Mouse (Mus musculus) embryonic facial prominence, embryonic 14.5 days (tissue): ENCODE measurements around the gene Gm973. TPM values are rescaled to one million over a fixed set of nuclear protein-coding genes. Genes with fewer than 3 reads are reported as not detected.
A peak's percentile ranks its signal among the peaks of the same experiment; 100 is the strongest.
"Not testable (repeated sequence)": the region's sequence is repeated elsewhere in the genome, so short reads cannot be mapped to it uniquely, and the experiment has no call there.

Source experiments
- ATAC-seq: fragments of 200-750 bp; cut with Nextera tagmentation; 2 replicates; pipeline ENCODE4 v1.8.0; 2017; ENCODE audit warnings: low read depth, moderate number of reproducible peaks, moderate TSS enrichment
- DNase-seq: peaks from one replicate; pipeline ENCODE4 v3.0.0-alpha.2; 2015; ENCODE audit warnings: low spot score
- H3K27ac ChIP-seq: fragments of 300-500 bp; sonication (generic); replicated peaks from 2 replicates; pipeline ENCODE4 v1.5.1; 2014; ENCODE audit warnings: low read depth, mild to moderate bottlenecking, low read length, moderate library complexity
- H3K27me3 ChIP-seq: fragments of 300-500 bp; sonication (generic); replicated peaks from 2 replicates; pipeline ENCODE4 v1.6.1; 2014; ENCODE audit warnings: low read length; ENCODE audit not compliant: control insufficient read depth, insufficient read depth
- H3K36me3 ChIP-seq: fragments of 300-500 bp; sonication (generic); 2 replicates; pipeline ENCODE4 v1.6.1; 2014; ENCODE audit warnings: low read length, mixed read lengths; ENCODE audit not compliant: control insufficient read depth, insufficient read depth
- H3K4me1 ChIP-seq: fragments of 300-500 bp; sonication (generic); 2 replicates; pipeline ENCODE4 v1.6.1; 2014; ENCODE audit warnings: antibody characterized with exemption, low read length; ENCODE audit not compliant: control insufficient read depth, insufficient read depth
- H3K4me2 ChIP-seq: fragments of 300-500 bp; sonication (generic); 2 replicates; pipeline ENCODE4 v1.6.1; 2014; ENCODE audit warnings: low read depth, mild to moderate bottlenecking, low read length, moderate library complexity, mixed read lengths
- H3K4me3 ChIP-seq: fragments of 300-500 bp; sonication (generic); 2 replicates; pipeline ENCODE4 v1.5.1; 2014; ENCODE audit warnings: low read depth, mild to moderate bottlenecking, low read length
- H3K9ac ChIP-seq: fragments of 300-500 bp; sonication (generic); 2 replicates; pipeline ENCODE4 v1.6.1; 2014; ENCODE audit warnings: low read depth, mild to moderate bottlenecking, low read length, moderate library complexity, mixed read lengths
- H3K9me3 ChIP-seq: fragments of 300-500 bp; sonication (generic); 2 replicates; pipeline ENCODE4 v1.6.1; 2016; ENCODE audit warnings: low read length; ENCODE audit not compliant: control insufficient read depth
- WGBS: fragments of 180-500 bp; shearing (Covaris S2); extraction: QIAGEN DNeasy Blood & Tissue Kit; methylation state at CpG from one replicate; pipeline ENCODE4 v1.1.7; 2014; 5-methylcytosine and 5-hydroxymethylcytosine counted together
- polyA plus RNA-seq: library from polyadenylated mRNA; unstranded; fragments of >200 nt; fragmentation: Nextera tagmentation; extraction: Ambion mirVana; gene quantifications from 2 replicates; pipeline ENCODE4 v1.2.1, GENCODE M21; 2014

Gene Gm973
- polyA plus RNA-seq, 1 experiment from 2014 or later = 5.9 TPM

DNA sequence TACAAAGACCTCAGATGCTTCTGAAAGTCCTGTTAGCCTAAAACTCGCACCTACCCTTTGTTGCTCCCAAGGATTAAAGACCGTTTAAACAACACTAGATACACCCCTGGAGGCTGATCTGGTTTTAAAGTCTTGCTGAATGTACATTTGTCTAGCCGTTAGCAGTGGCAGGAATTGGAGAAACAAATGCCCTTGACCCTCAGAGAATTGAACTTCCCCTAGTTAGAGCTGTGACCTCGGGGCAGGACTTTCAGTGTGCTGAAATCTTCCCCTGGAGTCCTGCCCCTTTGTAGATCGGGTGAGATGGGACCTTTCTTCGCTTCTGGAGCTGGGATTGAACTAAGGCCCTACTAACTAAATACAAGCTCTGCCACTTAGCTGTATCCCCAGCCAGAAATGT lies 113.1 kb downstream of the Gm973 start:
- ATAC-seq (no peak), DNase-seq (no peak)
- H3K9ac ChIP-seq = no peak overlapping the region
- 33% methylated on average over 6 of the region's 6 CpGs for WGBS
- H3K4me1 ChIP-seq = peaks cover 4% of the 10 kb centered on the region; the same call in 1 of the 2 replicates
- H3K27me3 ChIP-seq = no peaks in the 10 kb centered on the region; the same call in 1 of the 2 replicates
- no peak overlapping the region for H3K4me2 ChIP-seq
- no peak overlapping the region for H3K27ac ChIP-seq
- H3K9me3 ChIP-seq = no peaks in the 10 kb centered on the region
- H3K4me3 ChIP-seq = no peak overlapping the region
- H3K36me3 ChIP-seq = no peaks in the 10 kb centered on the region

DNA sequence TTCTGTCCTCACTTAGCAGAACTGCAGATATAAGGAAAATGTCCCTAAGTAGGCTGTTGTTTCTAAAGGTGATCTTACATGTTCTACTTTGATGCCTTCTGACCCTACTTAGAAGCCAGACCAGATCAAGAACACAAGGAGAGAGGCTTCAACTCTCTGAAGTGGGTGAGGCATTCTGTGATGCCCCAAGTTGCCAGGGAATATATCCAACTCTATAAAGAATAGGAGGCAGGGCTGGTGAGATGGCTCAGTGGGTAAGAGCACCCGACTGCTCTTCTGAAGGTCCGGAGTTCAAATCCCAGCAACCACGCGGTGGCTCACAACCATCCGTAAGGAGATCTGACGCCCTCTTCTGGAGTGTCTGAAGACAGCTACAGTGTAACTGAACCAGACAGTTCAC lies 114.3 kb downstream of the Gm973 start:
- H3K4me3 ChIP-seq, DNase-seq, H3K27me3 ChIP-seq, H3K36me3 ChIP-seq, H3K4me1 ChIP-seq, H3K9me3 ChIP-seq, ATAC-seq, H3K9ac ChIP-seq, H3K27ac ChIP-seq, H3K4me2 ChIP-seq: not testable (repeated sequence)
- WGBS = 93% methylated on average over 6 of the region's 6 CpGs

DNA sequence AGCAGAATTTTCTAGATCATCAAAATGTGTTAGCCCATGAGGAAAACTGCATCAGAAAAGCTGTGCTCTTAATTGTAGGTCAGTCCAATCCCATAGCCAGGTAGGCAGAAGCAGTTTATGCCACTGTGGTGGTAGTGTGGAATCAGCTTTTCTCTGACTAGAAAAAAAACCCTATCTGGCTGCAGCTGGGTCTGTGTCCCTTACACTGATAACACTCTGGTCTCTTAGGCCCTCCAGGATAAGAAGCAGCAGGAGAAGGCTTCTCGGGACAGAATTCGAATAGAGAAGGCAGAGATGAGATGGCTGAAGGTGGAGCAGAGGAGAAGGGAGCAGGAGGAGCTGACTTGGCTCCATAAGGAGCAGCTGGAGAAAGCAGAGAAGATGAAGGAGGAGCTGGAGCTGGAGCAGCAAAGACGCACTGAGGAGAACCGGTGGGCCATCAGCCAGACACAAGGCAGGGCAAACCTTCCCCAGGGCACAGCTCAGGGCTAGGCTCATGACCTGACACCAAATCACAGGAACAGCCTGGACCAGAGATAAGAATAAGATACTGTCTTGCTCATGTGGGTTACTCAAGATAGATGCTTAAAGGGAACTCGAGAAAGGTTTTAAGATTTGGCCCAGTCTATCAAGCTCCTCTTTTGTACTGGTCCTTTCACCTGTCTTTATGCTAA lies 116.1 kb downstream of the Gm973 start:
- H3K4me1 ChIP-seq = peaks cover 4% of the 10 kb centered on the region; the same call in 1 of the 2 replicates
- no peak overlapping the region for H3K9ac ChIP-seq
- H3K36me3 ChIP-seq = no peaks in the 10 kb centered on the region
- no peak overlapping the region for H3K4me2 ChIP-seq
- H3K9me3 ChIP-seq = no peaks in the 10 kb centered on the region
- DNase-seq (no peak), ATAC-seq (no peak)
- H3K27me3 ChIP-seq = no peaks in the 10 kb centered on the region; the same call in 1 of the 2 replicates
- 76% methylated on average over 5 of the region's 5 CpGs for WGBS
- H3K4me3 ChIP-seq = no peak overlapping the region
- no peak overlapping the region for H3K27ac ChIP-seq

DNA sequence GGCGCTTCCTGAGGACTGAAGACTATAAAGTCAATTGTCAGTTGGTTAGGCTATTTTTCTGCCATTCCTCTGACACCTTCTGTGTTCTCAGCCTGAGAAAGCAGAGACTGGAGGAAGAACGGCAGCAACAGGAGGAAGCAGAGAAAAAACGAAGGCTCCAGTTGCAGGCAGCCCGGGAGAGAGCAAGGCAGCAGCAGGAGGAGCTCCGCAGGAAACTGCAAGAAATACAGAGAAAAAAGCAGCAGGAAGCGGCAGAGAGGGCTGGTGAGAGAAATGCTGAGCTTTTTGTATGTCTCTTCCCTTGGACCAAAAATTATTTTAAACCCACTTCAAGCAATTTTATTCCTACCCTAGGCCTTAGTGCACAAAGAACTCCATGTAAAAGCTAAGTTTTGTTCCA lies 117.0 kb downstream of the Gm973 start:
- no peaks in the 10 kb centered on the region for H3K36me3 ChIP-seq
- DNase-seq (peak; percentile 27), ATAC-seq (no peak)
- no peak overlapping the region for H3K4me3 ChIP-seq
- H3K27ac ChIP-seq = peak overlapping the region; percentile 48
- peaks cover 4% of the 10 kb centered on the region; the same call in 1 of the 2 replicates for H3K4me1 ChIP-seq
- H3K9me3 ChIP-seq = no peaks in the 10 kb centered on the region
- 20% methylated on average over 6 of the region's 6 CpGs for WGBS
- peak overlapping the region; percentile 40; the same call in 1 of the 2 replicates for H3K9ac ChIP-seq
- H3K27me3 ChIP-seq = no peaks in the 10 kb centered on the region; the same call in 1 of the 2 replicates
- peak overlapping the region; percentile 31 for H3K4me2 ChIP-seq

DNA sequence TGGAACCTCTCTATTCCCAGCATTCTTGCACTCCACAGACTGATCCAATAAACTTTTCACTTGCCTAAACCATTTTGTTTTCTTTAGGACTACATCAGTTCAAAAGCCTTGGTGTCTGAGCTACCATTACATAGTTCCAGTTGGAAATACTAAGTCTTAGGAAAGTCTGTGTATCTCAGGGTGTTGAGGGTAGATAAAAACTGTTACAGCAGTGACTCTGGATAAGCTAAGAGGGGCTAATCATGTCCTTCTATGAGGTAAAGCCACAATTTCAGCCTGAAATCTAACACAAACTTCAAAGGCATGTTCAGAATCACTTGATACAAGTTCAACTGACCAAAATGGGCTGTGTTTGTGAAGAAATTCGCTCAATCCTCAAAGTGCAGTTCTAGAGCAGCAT lies 120.3 kb downstream of the Gm973 start:
- Histone ChIP-seq H3K27ac (no peak overlapping the region), H3K4me3 (no peak overlapping the region), H3K36me3 (peaks cover 11% of the 10 kb centered on the region), H3K9me3 (no peaks in the 10 kb centered on the region), H3K27me3 (no peaks in the 10 kb centered on the region), H3K4me1 (peaks cover 4% of the 10 kb centered on the region; the same call in 1 of the 2 replicates), H3K4me2 (no peak overlapping the region), H3K9ac (no peak overlapping the region)
- ATAC-seq (no peak), DNase-seq (no peak)
- 73% methylated on average over 1 of the region's 1 CpGs for WGBS

DNA sequence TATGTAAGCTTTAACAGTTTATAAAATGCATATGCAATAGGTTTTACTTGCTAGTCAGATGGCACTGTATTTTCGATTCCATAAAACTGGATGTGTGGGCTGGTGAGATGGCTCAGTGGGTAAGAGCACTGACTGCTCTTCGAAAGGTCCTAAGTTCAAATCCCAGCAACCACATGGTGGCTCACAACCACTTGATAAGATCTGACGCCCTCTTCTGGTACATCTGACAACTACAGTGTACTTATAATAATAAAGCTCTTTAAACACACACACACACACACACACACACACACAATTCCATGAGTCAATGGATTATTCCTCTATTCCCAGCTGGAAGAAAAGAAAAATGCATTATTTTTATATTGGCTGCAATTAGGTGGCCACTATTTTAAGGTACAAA lies 122.3 kb downstream of the Gm973 start:
- Histone ChIP-seq H3K27me3 (no peaks in the 10 kb centered on the region), H3K36me3 (peaks cover 30% of the 10 kb centered on the region), H3K4me1 (peaks cover 3% of the 10 kb centered on the region; the same call in 1 of the 2 replicates), H3K4me2 (no peak overlapping the region), H3K4me3 (no peak overlapping the region), H3K27ac (no peak overlapping the region), H3K9ac (no peak overlapping the region), H3K9me3 (no peaks in the 10 kb centered on the region)
- DNase-seq = no peak
- no peak for ATAC-seq
- WGBS = 90% methylated on average over 3 of the region's 3 CpGs

DNA sequence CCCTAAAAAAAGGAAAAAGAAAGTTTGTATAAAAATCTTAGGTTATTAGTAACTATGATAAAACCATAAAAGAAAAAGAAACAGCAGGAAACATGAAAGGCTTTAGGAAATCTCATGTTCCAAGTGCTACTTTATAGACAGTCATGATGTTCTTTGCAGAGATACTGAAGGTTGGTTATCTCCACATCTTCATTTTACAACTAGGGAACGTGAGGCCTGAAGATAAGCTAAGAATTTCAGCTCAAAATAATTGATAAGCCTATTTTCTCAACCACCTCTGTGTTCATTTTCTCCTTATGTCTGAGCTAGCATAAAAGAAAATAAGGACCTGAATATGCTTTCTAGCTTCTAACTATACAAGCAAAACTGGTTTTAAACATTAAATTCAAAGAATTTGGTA lies 126.4 kb downstream of the Gm973 start:
- Histone ChIP-seq H3K27me3 (no peaks in the 10 kb centered on the region), H3K27ac (no peak overlapping the region), H3K4me3 (no peak overlapping the region), H3K4me2 (no peak overlapping the region), H3K4me1 (no peaks in the 10 kb centered on the region), H3K36me3 (peaks cover 53% of the 10 kb centered on the region), H3K9ac (no peak overlapping the region), H3K9me3 (no peaks in the 10 kb centered on the region)
- ATAC-seq (no peak), DNase-seq (no peak)
- 93% methylated on average over 1 of the region's 1 CpGs for WGBS

DNA sequence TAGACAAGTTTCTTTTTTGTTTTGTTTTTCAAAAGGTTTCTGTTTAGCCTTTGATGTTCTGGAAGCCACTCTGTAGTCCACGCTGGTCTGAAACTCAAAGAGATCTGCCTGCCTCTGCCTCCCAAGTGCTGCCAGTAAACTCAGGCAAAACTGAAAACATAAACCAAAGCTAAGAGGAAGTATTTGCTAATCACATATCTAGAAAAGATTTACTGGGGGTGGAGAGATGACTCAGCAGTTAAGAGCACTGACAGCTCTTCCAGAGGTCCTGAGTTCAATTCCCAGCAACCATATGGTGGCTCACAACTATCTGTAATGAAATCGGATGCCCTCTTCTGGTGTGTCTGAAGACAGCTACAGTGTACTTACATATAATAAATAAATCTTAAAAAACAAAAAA lies 130.4 kb downstream of the Gm973 start:
- not testable (repeated sequence) for DNase-seq, H3K27me3 ChIP-seq, H3K9ac ChIP-seq, H3K4me2 ChIP-seq, H3K4me1 ChIP-seq, H3K4me3 ChIP-seq, H3K27ac ChIP-seq, ATAC-seq, H3K9me3 ChIP-seq
- H3K36me3 ChIP-seq = peaks cover 73% of the 10 kb centered on the region
- WGBS = 95% methylated on average over 2 of the region's 2 CpGs

DNA sequence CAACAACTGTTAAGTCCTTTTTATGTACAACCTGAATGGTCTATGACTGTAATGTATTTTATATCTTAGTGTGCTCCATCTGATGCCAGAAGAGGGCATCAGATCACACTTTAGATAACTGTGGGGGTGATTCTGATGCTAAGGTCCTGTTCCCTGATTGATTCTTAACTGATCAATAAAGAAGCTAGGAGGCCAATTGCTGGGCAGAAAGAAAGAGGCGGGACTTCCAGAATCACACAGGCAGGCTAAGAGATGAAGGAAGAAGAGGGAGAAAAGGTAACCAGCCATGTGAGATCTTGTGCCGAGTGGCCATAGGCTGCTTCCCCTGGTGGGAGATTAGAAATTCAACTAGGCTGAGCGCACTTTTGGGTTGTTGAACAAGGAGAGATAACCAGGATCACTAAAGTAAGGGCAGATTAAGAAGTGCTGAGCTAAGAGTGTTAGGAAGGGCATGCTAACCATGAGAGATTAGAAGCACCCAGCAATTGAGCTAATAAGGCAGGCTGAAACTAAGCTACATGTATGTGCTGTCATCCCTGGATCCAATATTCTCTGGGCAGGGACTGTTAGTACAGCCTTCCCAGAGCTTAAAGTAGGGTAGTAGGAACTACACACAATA lies 135.2 kb downstream of the Gm973 start:
- H3K4me2 ChIP-seq = no peak overlapping the region
- peaks cover 60% of the 10 kb centered on the region for H3K36me3 ChIP-seq
- DNase-seq = no peak
- WGBS = 95% methylated on average over 3 of the region's 3 CpGs
- H3K9ac ChIP-seq = no peak overlapping the region
- no peaks in the 10 kb centered on the region for H3K27me3 ChIP-seq
- no peak overlapping the region for H3K27ac ChIP-seq
- H3K9me3 ChIP-seq = no peaks in the 10 kb centered on the region
- H3K4me3 ChIP-seq = no peak overlapping the region
- no peaks in the 10 kb centered on the region for H3K4me1 ChIP-seq
- ATAC-seq = no peak
